Mouse (Mus musculus) midbrain, embryonic 12.5 days (tissue): Measurements from ENCODE around the gene Msi2. TPM values are rescaled to one million over a fixed set of nuclear protein-coding genes. Genes with fewer than 3 reads are reported as not detected.

ENCODE experiments used
- ATAC-seq: fragments of 200-750 bp; cut with Nextera tagmentation; 2 replicates; pipeline ENCODE4 v1.8.0; 2017; ENCODE audit warnings: low read depth, moderate TSS enrichment, moderate library complexity; ENCODE audit not compliant: low FRiP score
- H3K27ac ChIP-seq: fragments of 300-500 bp; sonication (generic); replicated peaks from 2 replicates; pipeline ENCODE4 v1.5.1; 2016; ENCODE audit warnings: mild to moderate bottlenecking
- H3K27me3 ChIP-seq: fragments of 300-500 bp; sonication (generic); 2 replicates; pipeline ENCODE4 v1.6.1; 2016; ENCODE audit warnings: mild to moderate bottlenecking
- H3K36me3 ChIP-seq: fragments of 300-500 bp; sonication (generic); 2 replicates; pipeline ENCODE4 v1.6.1; 2016
- H3K4me1 ChIP-seq: fragments of 300-500 bp; sonication (generic); 2 replicates; pipeline ENCODE4 v1.6.1; 2016
- H3K4me2 ChIP-seq: fragments of 300-500 bp; sonication (generic); replicated peaks from 2 replicates; pipeline ENCODE4 v1.6.1; 2016; ENCODE audit warnings: mild to moderate bottlenecking, moderate library complexity
- H3K4me3 ChIP-seq: fragments of 300-500 bp; sonication (generic); 2 replicates; pipeline ENCODE4 v1.5.1; 2016; ENCODE audit warnings: mild to moderate bottlenecking
- H3K9ac ChIP-seq: fragments of 300-500 bp; sonication (generic); replicated peaks from 2 replicates; pipeline ENCODE4 v1.6.1; 2016; ENCODE audit warnings: mild to moderate bottlenecking, moderate library complexity
- H3K9me3 ChIP-seq: fragments of 300-500 bp; sonication (generic); 2 replicates; pipeline ENCODE4 v1.6.1; 2016; ENCODE audit warnings: mild to moderate bottlenecking
- WGBS: fragments of 180-500 bp; shearing (Covaris S2); methylation state at CpG from one replicate; pipeline ENCODE4 v1.1.7; 2016; 5-methylcytosine and 5-hydroxymethylcytosine counted together
- polyA plus RNA-seq: library from polyadenylated mRNA; unstranded; fragments of >200 nt; fragmentation: Nextera tagmentation; extraction: Ambion mirVana; gene quantifications from 2 replicates; pipeline ENCODE4 v1.2.1, GENCODE M21; 2016

The Msi2 gene
- polyA plus RNA-seq, 1 experiment from 2014 or later = 47.9 TPM

DNA sequence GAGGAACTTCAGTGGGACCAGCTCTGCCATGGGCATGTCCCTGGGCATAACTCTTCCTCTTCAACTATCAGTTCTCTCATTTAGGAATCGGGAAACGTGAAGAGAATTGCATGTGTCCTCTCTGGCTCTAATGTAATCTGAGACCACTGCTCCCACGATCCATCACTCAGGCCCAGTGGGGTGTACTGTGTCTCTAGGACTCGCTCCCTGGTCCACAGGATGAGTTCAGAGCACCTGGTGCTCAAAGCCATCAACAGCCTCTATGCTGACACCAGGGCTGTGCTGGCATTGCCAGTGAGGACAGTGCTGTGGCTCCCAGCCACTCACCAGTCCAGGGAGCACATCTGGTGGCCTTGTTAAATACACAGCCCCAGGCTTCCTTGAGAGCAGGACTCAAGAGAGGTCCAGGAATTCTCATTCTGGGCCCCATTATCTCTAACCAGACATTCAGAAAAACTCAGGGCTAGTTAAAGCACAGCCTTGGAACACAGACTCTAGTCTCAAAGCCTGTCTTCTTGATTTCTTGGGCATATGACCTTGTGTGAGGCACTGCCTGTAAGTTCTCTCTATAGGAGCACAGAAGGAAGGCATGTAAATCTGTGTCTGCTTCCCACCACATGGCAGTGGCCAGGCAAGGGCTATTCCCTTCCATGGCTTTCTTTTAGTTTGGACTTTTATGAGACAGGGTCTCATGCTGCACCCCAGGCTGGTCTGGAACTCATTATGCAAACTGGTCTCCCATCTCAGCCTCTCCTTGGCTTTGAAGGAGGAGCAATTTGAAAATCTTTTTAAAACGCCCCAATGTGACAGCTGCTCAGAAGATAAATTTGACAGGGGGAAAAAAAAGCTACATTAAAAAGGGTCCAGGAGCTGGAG, 211.5 kb downstream of the Msi2 start:
- no peak overlapping the region for H3K9ac ChIP-seq
- H3K4me2 ChIP-seq = no peak overlapping the region
- no peak for ATAC-seq
- H3K27ac ChIP-seq = peak overlapping the region; percentile 60
- WGBS = 58% methylated on average over 5 of the region's 5 CpGs
- peaks cover 64% of the 10 kb centered on the region for H3K4me1 ChIP-seq
- H3K9me3 ChIP-seq = no peaks in the 10 kb centered on the region
- no peak overlapping the region for H3K4me3 ChIP-seq
- H3K36me3 ChIP-seq = no peaks in the 10 kb centered on the region
- H3K27me3 ChIP-seq = no peaks in the 10 kb centered on the region

- Histone ChIP-seq H3K36me3 (no peaks in the 10 kb centered on the region), H3K4me3 (no peak overlapping the region), H3K4me1 (peaks cover 69% of the 10 kb centered on the region), H3K9me3 (no peaks in the 10 kb centered on the region), H3K4me2 (no peak overlapping the region), H3K27me3 (no peaks in the 10 kb centered on the region), H3K27ac (peak overlapping the region; percentile 60), H3K9ac (no peak overlapping the region)
- 78% methylated on average over 13 of the region's 13 CpGs for WGBS
- no peak for ATAC-seq
Measured at GRCm38 (mm10) chr11:88506109-88506508, 212.2 kb downstream of the Msi2 start.

DNA sequence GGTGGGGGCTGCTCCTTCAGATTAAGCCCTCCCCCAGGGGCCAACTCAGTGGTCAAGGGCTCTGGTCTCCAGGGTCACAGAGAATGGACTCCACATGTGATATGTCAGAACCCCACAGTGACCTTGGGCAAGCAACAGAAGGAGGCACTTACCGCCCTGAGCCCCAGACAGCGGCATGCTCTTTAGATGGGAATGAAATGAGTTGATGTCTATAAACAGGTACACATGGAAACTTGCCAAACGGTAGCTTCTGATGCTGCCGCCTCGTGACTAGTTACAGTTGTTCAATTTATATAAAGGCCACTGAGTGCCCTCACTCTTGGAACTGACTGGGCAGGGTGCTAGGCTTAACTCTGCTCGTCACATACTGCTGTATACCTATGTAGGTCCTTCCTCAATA, 215.7 kb downstream of the Msi2 start:
- Histone ChIP-seq H3K27ac (0 out of 2 replicates have a peak overlapping the region, but pooled peaks have one; percentile 4), H3K9ac (no peak overlapping the region), H3K4me1 (peaks cover 58% of the 10 kb centered on the region), H3K4me2 (no peak overlapping the region), H3K4me3 (no peak overlapping the region), H3K27me3 (no peaks in the 10 kb centered on the region), H3K36me3 (no peaks in the 10 kb centered on the region), H3K9me3 (no peaks in the 10 kb centered on the region)
- 89% methylated on average over 6 of the region's 6 CpGs for WGBS
- no peak for ATAC-seq

DNA sequence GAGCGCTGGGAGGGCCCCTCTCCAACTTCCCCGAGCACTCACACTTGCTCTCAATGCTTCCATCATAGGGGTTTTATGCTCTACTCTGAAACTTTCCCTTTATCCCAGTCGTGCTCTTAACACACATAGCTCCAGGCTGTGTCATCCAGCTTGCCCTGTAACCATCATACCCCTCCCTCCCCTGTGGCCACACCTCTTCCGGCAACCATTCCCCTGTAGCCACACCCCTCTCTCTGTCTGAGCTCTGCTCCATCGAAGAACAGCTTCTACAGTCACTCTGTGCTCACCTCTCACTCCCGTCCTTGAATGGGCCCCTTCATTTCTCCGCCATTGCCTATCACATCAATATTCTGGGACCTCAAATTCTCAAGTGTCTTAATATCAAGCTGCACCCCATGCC, 219.8 kb downstream of the Msi2 start:
- Histone ChIP-seq H3K9me3 (no peaks in the 10 kb centered on the region), H3K4me3 (no peak overlapping the region), H3K4me2 (no peak overlapping the region), H3K4me1 (peaks cover 45% of the 10 kb centered on the region), H3K27ac (peak overlapping the region; percentile 42), H3K9ac (no peak overlapping the region), H3K27me3 (no peaks in the 10 kb centered on the region), H3K36me3 (no peaks in the 10 kb centered on the region)
- 68% methylated on average over 7 of the region's 7 CpGs for WGBS
- no peak for ATAC-seq

- H3K9ac ChIP-seq = no peak overlapping the region
- H3K36me3 ChIP-seq = no peaks in the 10 kb centered on the region
- H3K4me2 ChIP-seq = no peak overlapping the region
- WGBS = 92% methylated on average over 5 of the region's 5 CpGs
- no peaks in the 10 kb centered on the region for H3K9me3 ChIP-seq
- H3K27me3 ChIP-seq = no peaks in the 10 kb centered on the region
- H3K4me3 ChIP-seq = no peak overlapping the region
- H3K27ac ChIP-seq = no peak overlapping the region
- H3K4me1 ChIP-seq = peaks cover 48% of the 10 kb centered on the region
- ATAC-seq = no peak
Measured at GRCm38 (mm10) chr11:88496460-88496859, 221.9 kb downstream of the Msi2 start.

DNA sequence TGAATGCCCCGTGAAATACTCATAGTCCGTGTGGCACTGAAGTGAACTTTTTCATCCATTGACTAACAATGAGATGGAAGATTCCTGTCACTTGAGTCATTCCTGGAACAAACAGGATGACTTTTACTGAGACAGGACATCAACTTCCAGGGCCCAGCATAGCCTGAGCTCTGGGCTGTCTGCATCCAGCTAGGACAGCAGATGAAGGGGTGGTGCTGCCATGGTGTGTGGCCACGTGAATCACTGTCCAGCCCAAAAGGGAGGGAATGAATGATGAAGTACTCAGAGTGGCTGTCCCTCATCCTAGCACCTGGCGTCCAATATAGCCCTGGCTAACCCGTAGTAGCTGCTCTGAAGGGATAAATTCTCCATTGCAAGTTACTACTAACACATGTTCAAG, 222.6 kb downstream of the Msi2 start:
- no peak for ATAC-seq
- H3K27ac ChIP-seq = no peak overlapping the region
- H3K4me1 ChIP-seq = peaks cover 44% of the 10 kb centered on the region
- no peaks in the 10 kb centered on the region for H3K27me3 ChIP-seq
- no peak overlapping the region for H3K9ac ChIP-seq
- WGBS = 88% methylated on average over 5 of the region's 5 CpGs
- no peak overlapping the region for H3K4me2 ChIP-seq
- H3K4me3 ChIP-seq = no peak overlapping the region
- no peaks in the 10 kb centered on the region for H3K9me3 ChIP-seq
- H3K36me3 ChIP-seq = no peaks in the 10 kb centered on the region

- ATAC-seq = no peak
- 88% methylated on average over 3 of the region's 3 CpGs for WGBS
- Histone ChIP-seq H3K4me3 (no peak overlapping the region), H3K9me3 (no peaks in the 10 kb centered on the region), H3K36me3 (no peaks in the 10 kb centered on the region), H3K27ac (peak overlapping the region; percentile 42), H3K4me1 (peaks cover 50% of the 10 kb centered on the region), H3K27me3 (no peaks in the 10 kb centered on the region), H3K9ac (no peak overlapping the region), H3K4me2 (no peak overlapping the region)
Measured at GRCm38 (mm10) chr11:88495018-88495417, 223.3 kb downstream of the Msi2 start.

GRCm38 (mm10) chr11:88493795-88494559, 224.3 kb downstream of the Msi2 start:
- H3K4me3 ChIP-seq = no peak overlapping the region
- H3K36me3 ChIP-seq = no peaks in the 10 kb centered on the region
- H3K9me3 ChIP-seq = no peaks in the 10 kb centered on the region
- no peaks in the 10 kb centered on the region for H3K27me3 ChIP-seq
- 91% methylated on average over 18 of the region's 18 CpGs for WGBS
- peak overlapping the region; percentile 42; the same call in 1 of the 2 replicates for H3K27ac ChIP-seq
- H3K4me1 ChIP-seq = peaks cover 59% of the 10 kb centered on the region
- no peak overlapping the region for H3K4me2 ChIP-seq
- ATAC-seq = no peak
- no peak overlapping the region for H3K9ac ChIP-seq

GRCm38 (mm10) chr11:88492585-88492984, 225.7 kb downstream of the Msi2 start:
- no peak for ATAC-seq
- Histone ChIP-seq H3K4me2 (no peak overlapping the region), H3K27me3 (no peaks in the 10 kb centered on the region), H3K9ac (no peak overlapping the region), H3K4me1 (peaks cover 58% of the 10 kb centered on the region), H3K27ac (no peak overlapping the region), H3K4me3 (no peak overlapping the region), H3K9me3 (no peaks in the 10 kb centered on the region), H3K36me3 (no peaks in the 10 kb centered on the region)
- 94% methylated on average over 2 of the region's 2 CpGs for WGBS

GRCm38 (mm10) chr11:88489985-88490384, 228.3 kb downstream of the Msi2 start:
- Histone ChIP-seq H3K4me2 (no peak overlapping the region), H3K4me3 (no peak overlapping the region), H3K27ac (peak overlapping the region; percentile 79), H3K4me1 (peaks cover 64% of the 10 kb centered on the region), H3K9me3 (no peaks in the 10 kb centered on the region), H3K27me3 (no peaks in the 10 kb centered on the region), H3K36me3 (no peaks in the 10 kb centered on the region), H3K9ac (no peak overlapping the region)
- no peak for ATAC-seq
- 90% methylated on average over 4 of the region's 4 CpGs for WGBS

DNA sequence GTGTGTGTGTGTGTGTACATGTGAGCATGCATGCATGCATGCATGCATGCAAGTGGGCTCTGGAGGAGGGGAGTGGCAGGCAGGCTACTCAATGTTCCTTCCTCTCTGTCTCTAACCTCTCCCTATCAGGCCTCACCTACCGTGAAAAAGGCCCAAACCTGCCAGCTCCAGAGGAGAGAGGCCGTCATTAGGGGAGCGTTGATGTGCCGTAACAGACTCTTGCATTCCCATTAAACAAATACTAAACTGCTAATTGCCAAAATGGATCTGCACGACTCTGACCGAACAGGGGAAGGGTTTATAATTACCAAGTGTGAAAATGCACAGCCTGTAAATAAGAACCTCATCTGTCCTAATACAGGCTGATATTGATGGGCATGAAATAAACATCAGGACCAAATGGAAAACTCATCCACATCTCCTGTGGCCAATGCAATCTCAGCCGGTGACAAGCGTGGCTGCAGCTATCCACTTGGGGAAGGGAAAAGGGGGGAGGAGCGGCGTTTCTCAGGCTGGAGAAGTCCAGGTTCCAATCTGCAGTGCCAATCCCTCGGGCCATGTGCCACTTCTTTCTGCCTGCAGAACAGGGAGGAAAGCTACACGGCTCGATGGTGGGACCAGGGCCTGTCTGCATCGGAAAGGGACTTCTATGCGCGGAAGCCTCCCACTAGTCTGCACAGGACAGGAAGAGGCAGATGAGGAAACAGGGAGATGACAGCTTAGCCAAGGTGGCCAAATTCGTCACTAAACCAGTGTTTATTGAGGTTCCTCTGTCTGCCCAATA, 229.2 kb downstream of the Msi2 start:
- Histone ChIP-seq H3K9ac (peak overlapping the region; percentile 46; the same call in 1 of the 2 replicates), H3K27me3 (no peaks in the 10 kb centered on the region), H3K36me3 (no peaks in the 10 kb centered on the region), H3K27ac (peak overlapping the region; percentile 79), H3K4me3 (no peak overlapping the region), H3K4me1 (peaks cover 69% of the 10 kb centered on the region), H3K9me3 (no peaks in the 10 kb centered on the region), H3K4me2 (no peak overlapping the region)
- WGBS = 74% methylated on average over 17 of the region's 17 CpGs
- ATAC-seq = no peak; the same call in 1 of the 2 replicates
